Mouse (Mus musculus) left cerebral cortex, adult 8-10 months (tissue): ENCODE data around the gene Robo1. TPM values are rescaled to one million over a fixed set of nuclear protein-coding genes. Genes with fewer than 3 reads are reported as not detected.
A peak's percentile ranks its signal among the peaks of the same experiment; 100 is the strongest.

Experiments used
- DNase-seq, 2 experiments: peaks; one replicate each; pipeline ENCODE4 v3.0.0; 2022; ENCODE audit warnings: low spot score in 2 of 2
- total RNA-seq, 4 experiments: library from RNA; stranded (reverse); gene quantifications; 2 replicates each; pipeline ENCODE4 v1.2.4; 2022

The Robo1 gene
- total RNA-seq, 4 experiments from 2014 or later: 45.4 to 53.5 (median 48.6) TPM

DNA sequence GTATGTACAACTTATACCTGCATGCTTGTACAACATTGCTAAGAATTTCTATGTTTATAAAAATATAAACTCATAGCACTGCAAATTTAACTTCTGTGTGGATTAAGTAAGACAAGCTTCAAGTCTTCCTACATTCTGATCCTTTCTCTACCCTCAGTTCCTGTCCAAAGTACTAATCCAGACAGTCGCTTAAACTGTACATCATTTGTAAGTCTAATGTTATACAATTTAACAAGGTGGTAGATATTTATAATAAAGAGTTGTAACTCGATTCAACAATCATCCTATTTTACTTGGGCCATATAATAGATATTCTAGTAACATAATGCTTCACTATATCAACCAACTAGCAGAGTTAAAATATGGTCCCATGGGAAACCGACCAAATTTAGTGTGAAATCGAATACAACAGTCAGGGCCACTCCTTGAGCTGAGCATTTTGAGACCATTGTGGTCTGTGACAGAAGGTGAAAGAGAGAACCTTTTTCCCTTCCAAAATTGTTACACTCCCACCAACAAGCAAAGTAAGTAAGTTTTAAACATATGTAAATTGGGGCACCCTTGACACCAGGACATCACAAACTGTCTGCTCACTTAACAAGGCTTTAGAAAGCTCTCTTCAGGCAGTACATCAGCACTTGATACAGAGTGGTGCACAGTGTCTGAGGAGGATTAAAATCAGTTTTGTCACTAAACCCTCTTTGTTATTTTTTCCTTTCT lies 295.5 kb downstream of the Robo1 start:
- DNase-seq: no peak

- DNase-seq: peak; percentile 51 to 64
Measured at GRCm38 (mm10) chr16:72605066-72605465, 297.0 kb downstream of the Robo1 start.

GRCm38 (mm10) chr16:72610661-72611112 lies 302.6 kb downstream of the Robo1 start:
- no peak for DNase-seq

- no peak for DNase-seq
Measured at GRCm38 (mm10) chr16:72614898-72615297, 306.8 kb downstream of the Robo1 start.

- no peak for DNase-seq
Measured at GRCm38 (mm10) chr16:72615360-72615759, 307.3 kb downstream of the Robo1 start.

DNA sequence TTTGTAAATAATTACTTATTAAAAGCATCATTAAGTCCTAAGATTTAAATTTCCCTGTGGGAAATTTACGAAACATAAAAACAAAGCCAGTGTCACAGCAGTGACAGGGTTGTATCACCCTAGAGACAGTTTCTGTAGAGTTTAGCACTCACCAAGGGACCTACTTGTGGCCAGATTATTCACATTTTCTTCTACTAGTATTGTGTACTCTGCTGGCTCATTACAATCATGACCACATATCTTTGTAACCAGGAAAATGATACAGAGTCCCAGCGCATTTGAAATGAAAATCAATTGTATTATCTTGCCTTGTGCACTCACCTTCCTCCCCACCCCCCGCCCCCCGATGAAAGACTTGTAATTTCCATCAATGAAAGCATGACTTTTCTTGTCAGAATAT lies 314.3 kb downstream of the Robo1 start:
- DNase-seq: no peak

DNA sequence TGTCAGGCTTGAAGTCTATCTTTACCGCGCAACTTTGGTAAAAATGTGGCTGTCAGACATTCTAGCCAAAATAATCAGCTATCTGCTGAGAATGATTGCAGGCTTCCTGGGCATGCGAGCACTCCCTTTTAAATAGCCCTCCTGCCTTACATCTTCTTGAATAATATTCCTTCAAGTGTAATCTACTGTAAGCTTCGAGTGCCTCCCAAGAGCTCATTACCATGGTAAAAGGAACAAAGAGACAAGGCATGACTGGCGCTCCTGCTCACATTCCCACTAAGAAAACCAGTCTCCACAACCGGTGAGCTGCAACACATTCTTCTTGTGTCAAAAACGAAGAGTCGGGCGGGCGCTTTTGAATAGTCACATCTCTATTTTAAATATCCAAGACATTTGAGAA lies 314.8 kb downstream of the Robo1 start:
- no peak for DNase-seq

GRCm38 (mm10) chr16:72633846-72634245 lies 325.7 kb downstream of the Robo1 start:
- no peak for DNase-seq

- no peak for DNase-seq
Measured at GRCm38 (mm10) chr16:72639332-72639940, 331.3 kb downstream of the Robo1 start.

DNA sequence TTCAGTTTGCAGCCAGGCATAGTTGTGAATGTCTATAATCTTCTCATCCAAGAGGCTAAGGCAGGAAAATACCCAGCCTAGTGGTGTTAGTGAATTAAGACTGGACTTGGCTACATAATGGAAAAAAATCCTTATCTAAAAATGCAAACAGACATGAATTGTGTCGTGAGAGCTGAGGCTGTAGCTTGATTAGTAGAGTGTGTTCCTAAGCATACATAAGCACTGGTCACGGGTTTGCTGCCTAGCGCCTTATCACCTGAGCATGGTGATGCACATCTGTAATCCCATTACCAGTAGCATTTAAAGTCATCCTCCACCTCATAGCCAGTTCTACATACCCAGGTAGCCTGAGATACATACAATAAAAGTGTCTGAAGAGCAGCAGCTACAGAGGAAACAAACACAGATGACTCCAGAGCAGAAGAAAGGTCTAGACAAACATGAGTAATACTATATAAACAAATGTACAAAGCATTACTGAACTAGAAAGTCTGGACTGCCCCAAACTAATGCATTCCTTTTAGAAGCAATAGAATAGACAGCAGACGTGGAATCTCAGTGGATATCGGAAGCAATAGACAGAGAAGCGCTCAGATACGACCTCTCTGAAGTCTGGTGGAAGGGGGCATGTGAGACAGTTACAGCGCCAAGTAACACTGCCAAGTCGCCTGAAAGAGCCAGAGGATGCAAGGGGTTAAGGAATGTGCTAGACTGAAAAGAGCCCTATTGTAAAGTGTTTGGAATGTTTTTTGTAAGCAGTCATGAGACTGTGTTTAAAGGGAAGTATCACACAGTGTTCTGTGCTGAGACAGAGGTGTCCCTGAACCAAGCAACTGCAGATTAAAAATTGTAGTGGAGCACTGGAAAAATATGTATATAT lies 333.1 kb downstream of the Robo1 start:
- no peak for DNase-seq

DNA sequence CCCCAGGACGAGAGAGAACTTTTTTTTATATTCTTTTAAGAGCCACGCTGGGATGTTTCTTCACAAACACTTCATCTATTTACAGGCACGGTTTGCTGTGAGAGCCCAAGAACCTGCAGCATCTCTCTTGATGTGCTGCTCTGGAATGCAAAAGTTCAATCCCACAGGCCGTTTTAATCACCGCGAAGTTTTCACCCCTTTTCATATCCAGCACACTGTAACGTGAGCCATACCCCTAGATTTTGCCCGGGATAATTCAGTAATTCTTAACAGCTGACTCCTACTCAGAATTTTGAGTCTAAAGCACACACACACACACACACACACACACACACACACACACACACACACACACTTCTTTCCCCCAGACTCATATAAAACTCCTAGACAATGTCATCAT lies 337.8 kb downstream of the Robo1 start:
- DNase-seq: no peak

DNA sequence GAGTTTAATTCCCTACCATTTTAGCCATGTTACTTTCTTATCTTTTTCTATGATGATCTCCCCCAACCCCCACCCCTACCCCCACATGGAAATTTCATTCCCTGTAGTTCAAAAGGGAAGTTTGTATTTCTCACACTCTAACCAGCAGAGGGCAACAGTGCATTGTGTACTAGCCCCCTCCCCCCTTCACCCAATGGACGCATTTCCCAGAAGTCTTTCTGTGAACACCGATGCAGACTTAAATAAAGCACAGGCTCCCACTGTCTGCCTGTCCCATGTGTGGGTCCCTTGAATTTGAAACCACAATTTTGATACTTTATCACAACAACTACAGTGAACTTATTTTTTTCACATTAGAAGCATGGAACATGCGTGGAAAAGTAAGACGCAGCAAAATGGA lies 341.2 kb downstream of the Robo1 start:
- DNase-seq: no peak

DNA sequence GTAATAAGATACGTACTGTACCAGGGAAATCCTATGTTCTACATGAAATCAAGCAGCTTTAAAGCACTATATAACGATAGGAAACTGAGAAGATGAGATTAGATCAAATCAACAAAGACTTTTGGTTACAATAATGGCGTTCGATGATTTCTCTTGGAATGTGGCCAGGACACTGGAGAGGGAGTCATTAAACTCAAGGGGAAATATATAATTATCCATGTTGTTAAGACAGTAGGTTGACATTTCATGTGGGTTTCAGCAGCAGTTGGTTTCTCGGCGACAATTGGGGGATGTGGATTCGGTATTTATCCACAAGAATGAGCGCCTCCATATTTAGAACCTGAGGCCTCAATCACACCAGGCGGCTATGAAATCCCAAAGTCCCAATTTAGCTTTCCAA lies 347.3 kb downstream of the Robo1 start:
- DNase-seq: no peak

DNA sequence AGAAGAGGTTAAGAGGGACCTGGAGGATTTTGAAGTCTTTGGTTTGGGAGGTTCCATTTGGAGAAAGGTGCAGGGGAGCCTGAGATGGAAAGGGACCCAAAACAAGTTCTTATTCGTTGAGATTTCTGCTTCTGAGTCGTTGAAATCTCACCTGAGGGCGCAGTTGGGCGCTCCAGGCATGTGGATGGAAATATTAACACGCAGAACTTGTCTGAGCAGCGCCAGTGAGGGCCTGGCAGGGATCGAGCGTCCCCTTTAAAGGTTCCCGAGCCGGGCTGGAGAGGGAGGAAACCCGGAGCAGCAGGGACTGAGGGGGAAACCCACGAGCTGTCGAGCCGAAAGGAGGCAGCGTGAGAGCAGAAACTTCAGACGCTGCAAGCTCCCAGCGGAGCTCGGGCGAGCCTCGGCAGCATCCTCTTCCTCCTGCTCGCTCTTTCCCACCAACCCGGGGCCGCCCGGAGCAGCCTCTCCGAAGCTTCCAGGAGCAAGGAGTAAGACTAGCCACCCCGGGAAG lies 354.8 kb downstream of the Robo1 start:
- DNase-seq: peak; percentile 57 to 69

DNA sequence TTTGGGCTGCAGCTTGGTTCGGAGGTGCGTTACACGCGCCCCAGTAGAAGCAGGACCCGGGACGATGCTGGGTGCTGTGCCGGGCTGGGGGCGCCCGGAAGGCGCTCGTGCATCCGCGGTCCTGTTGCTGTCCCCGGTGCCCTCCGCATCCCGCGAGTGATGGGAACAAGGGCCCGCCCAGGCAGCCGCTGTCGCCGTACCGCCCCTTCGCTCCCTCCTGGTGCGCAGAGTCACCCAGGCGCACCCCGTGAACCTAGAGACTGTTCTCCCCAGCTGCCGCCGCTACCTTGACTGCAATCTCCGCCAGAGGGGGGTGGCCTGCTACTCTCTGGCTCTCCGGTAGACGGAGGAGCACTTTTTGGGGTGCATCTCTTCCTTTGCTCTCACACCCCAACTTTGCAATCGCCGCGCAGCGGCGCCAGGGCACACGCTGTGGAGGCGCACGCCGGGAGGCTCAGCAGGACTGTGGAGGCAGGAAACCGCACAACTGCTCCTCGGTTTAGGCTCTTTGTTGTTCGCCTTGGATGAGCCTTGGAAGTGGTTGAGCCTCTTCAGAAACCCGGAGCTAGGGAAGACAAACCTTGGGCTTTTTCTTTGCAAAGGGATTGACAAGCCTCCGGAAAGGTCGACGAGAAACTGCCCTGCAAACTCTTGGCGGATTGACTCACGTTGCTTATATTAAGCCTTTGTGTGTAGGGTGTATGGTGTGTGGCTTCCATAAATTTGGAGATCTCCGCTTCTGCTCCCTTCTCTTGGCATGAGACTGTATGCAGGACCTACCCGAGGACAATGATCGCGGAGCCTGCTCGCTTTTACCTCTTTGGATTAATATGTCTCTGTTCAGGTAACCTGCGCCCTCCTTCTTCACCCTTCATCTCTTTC lies 355.5 kb downstream of the Robo1 start:
- DNase-seq: peak; percentile 28 to 60

GRCm38 (mm10) chr16:72664233-72664613 lies 356.1 kb downstream of the Robo1 start:
- DNase-seq: no peak

DNA sequence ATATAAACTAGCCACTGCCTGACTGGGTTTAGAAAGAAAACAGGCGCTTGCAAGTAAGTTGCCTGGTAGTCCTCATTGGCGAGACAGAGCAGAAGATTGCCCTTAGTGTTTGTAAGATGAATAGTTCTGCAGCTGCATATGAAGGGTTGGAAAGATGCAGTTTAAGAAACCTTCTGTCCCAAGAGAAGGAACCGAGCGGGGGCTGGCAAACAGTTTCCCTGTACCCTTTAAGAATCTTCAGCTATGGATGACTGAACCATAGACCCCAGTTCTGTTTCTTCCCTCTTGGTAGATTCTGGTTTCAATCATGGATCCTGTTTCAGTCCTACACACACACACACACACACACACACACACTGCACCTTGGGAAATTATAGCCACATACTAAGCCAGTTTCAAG lies 356.7 kb downstream of the Robo1 start:
- DNase-seq: no peak

DNA sequence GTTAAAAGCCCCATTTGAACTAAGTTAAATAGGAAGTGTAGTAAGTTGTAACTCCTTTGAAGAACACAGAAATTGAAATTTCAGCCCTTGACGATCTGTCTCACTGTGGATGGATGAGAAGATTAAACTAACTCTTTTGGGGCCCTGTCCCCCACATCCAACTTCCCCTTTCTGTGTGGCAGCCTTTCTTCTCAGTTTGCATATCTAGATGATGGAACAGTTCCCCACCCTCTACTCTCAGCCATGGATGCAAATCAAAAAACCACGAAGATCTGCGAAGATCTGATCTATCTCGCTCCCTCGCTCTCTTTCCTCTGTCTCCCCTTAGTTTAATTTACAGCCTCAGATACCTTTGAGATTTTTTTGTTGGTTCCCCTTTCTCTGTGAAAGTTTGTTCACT lies 357.3 kb downstream of the Robo1 start:
- DNase-seq: no peak

DNA sequence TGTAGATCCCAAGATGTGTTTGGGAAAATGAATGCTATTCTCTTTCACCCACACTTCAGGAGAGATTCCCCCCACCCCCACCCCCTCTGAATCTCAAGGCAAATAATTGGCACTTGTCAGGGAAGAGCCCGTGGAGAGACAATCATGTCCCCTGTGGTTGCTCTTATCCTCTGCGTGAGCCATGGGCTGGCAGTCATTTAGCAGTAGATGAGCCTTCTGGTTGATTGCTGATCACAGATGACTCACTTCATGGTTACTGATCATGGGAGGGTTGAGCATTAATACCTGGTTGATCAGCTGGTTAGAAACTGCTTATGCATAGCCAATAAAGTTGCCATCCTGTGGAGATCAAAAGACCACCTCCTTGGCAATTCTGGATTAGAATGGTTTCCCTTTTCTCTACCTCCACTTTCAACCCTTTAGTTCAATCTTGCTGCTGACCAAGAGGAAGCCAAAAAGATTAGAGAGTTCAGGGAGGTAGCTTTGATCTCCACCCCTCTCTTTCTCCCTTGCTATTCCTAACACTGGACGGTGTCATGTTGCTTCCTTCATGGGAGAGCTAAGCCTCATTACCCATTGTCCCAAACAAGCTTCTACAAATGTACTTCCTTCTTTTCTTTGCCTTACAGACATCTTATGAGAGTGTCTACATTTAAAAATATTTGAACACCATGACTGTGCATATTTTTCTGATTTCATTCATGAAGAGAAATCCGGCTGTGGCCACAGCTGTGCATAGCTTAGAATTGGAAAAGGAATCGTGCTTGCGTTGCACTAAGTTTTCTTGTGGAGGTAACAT lies 362.3 kb downstream of the Robo1 start:
- DNase-seq: no peak

DNA sequence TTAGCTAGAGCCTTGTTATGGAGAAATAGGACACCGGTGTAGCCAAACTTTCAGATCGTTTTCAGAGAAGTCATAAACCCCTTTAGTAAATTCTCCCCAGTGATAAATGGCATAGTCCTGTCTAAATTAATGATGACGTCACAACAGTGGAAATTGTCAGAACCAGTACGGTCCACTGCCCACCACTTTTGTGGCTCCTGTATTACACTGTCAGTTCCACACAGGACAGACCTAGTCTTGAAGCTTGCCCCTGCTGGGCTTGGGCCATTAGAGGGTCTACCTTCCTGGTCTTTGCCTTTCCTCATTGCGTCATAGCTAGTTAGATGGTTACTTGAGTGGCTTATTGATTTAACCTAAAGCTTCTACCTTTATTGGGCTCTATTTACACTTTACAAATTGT lies 369.1 kb downstream of the Robo1 start:
- no peak for DNase-seq
